Mouse (Mus musculus) hindbrain, embryonic 11.5 days (tissue): ENCODE measurements at regions not wholly inside any gene's neighbourhood (a gene's known extent, or its start where the extent isn't known, plus 50 kb on each side); places are given as distances from the start of the nearest gene placed in this dataset.
A peak's percentile ranks its signal among the peaks of the same experiment; 100 is the strongest.

ENCODE experiments used
- ATAC-seq: fragments of 200-750 bp; cut with Nextera tagmentation; 2 replicates; pipeline ENCODE4 v1.8.0; 2017; ENCODE audit warnings: mild to moderate bottlenecking, moderate TSS enrichment, moderate library complexity; ENCODE audit not compliant: low FRiP score
- DNase-seq: peaks from one replicate; pipeline ENCODE4 v3.0.0-alpha.2; 2015; ENCODE audit warnings: low spot score
- H3K27ac ChIP-seq: fragments of 300-500 bp; sonication (generic); 2 replicates; pipeline ENCODE4 v1.5.1; 2014; ENCODE audit warnings: mild to moderate bottlenecking, low read depth, low read length
- H3K27me3 ChIP-seq: fragments of 300-500 bp; sonication (generic); 2 replicates; pipeline ENCODE4 v1.6.1; 2014; ENCODE audit warnings: mild to moderate bottlenecking, low read length, moderate library complexity, mixed read lengths; ENCODE audit not compliant: control insufficient read depth, insufficient read depth
- H3K36me3 ChIP-seq: fragments of 300-500 bp; sonication (generic); 2 replicates; pipeline ENCODE4 v1.6.1; 2014; ENCODE audit warnings: mild to moderate bottlenecking, low read length, moderate library complexity, mixed read lengths; ENCODE audit not compliant: control insufficient read depth, insufficient read depth
- H3K4me1 ChIP-seq: fragments of 300-500 bp; sonication (generic); replicated peaks from 2 replicates; pipeline ENCODE4 v1.6.1; 2014; ENCODE audit warnings: low read length, mixed read lengths; ENCODE audit not compliant: control insufficient read depth, insufficient read depth
- H3K4me2 ChIP-seq: fragments of 300-500 bp; sonication (generic); replicated peaks from 2 replicates; pipeline ENCODE4 v1.6.1; 2014; ENCODE audit warnings: mild to moderate bottlenecking, low read depth, low read length
- H3K4me3 ChIP-seq: fragments of 300-500 bp; sonication (generic); 2 replicates; pipeline ENCODE4 v1.5.1; 2014; ENCODE audit warnings: low read depth, low read length
- H3K9ac ChIP-seq: fragments of 300-500 bp; sonication (generic); 2 replicates; pipeline ENCODE4 v1.6.1; 2014; ENCODE audit warnings: low read depth, low read length
- H3K9me3 ChIP-seq: fragments of 300-500 bp; sonication (generic); 2 replicates; pipeline ENCODE4 v1.6.1; 2016; ENCODE audit warnings: low read length; ENCODE audit not compliant: control insufficient read depth
- WGBS: fragments of 180-500 bp; shearing (Covaris S2); extraction: QIAGEN DNeasy Blood & Tissue Kit; methylation state at CpG from one replicate; pipeline ENCODE4 v1.1.7; 2014; 5-methylcytosine and 5-hydroxymethylcytosine counted together

DNA sequence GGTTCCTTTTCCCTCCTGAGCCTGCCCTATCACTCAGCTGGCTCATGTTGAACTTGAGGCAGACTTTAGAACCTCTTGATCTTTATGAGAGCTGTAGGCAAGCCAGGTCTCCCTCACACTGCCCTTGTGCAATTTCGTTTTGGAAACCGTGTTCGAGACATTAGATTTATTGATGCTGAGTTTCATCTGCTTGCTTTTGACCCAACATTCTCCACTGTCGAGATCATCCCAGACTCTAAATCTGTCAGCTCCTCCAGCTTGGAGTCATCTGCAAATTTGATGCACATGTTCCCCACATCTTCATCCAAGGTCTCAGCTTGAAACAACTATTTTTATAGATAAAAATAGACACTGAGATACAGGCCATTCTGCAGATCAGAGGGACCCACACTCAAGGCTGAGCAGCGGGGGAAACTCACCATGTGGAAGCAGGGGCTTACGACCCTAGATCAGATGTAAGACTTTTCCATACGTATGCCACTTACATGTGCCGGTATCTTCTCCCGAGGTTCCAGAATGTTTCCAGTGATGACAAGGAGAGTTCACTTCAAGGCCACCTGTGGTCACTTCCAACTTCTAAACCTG is 202.6 kb upstream of the Tle3 start:
- Histone ChIP-seq H3K9ac (no peak overlapping the region), H3K27me3 (no peaks in the 10 kb centered on the region), H3K4me1 (no peaks in the 10 kb centered on the region), H3K9me3 (no peaks in the 10 kb centered on the region), H3K4me3 (no peak overlapping the region), H3K36me3 (no peaks in the 10 kb centered on the region), H3K27ac (no peak overlapping the region), H3K4me2 (no peak overlapping the region)
- no peak for DNase-seq
- WGBS = 85% methylated on average over 9 of the region's 9 CpGs
- ATAC-seq = no peak

DNA sequence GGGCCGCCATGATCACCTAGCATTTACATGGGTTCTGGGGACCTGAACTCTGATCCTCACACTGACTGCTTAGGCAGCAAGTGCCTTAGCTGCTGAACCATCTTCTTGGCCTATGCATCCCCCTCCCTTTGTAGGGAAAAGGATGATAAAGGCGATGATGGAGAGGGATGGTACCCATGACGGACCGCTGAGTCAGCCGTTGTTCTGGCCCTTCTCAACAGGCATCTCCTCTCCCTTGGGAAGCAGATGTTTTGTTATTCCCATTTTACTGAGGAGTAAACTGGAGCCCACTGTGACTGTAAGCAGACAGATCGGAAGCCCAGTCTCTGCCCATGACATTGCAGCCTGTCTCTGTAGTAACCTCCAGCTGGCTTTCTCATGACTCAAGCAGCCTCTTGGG is 201.2 kb upstream of the Tle3 start:
- Histone ChIP-seq H3K4me3 (no peak overlapping the region), H3K9ac (no peak overlapping the region), H3K27ac (no peak overlapping the region), H3K4me1 (no peaks in the 10 kb centered on the region), H3K36me3 (no peaks in the 10 kb centered on the region), H3K4me2 (no peak overlapping the region), H3K27me3 (no peaks in the 10 kb centered on the region), H3K9me3 (no peaks in the 10 kb centered on the region)
- WGBS = 93% methylated on average over 6 of the region's 6 CpGs
- DNase-seq = no peak
- no peak for ATAC-seq

DNA sequence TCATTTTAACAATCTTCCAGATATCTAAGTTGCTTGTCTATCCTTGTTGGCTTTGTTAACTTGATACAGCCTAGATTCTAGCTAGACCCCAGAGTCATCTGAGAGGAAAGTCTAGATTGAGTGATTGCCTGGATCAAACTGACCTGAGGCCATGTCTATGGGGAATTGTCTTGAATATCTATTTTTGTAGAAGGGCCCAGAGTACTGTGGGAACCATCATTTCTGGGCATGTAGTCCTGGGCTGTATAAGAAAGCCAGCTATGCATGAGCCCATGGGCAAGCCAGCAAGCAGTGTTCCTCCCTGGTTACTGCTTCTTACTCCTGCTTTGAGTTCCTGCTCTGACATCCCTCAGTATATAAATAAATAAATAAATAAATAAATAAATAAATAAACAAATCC is 199.7 kb upstream of the Tle3 start:
- Histone ChIP-seq H3K9me3 (no peaks in the 10 kb centered on the region), H3K4me1 (no peaks in the 10 kb centered on the region), H3K4me2 (no peak overlapping the region), H3K36me3 (no peaks in the 10 kb centered on the region), H3K4me3 (no peak overlapping the region), H3K9ac (no peak overlapping the region), H3K27me3 (no peaks in the 10 kb centered on the region), H3K27ac (no peak overlapping the region)
- ATAC-seq = no peak
- DNase-seq = no peak

DNA sequence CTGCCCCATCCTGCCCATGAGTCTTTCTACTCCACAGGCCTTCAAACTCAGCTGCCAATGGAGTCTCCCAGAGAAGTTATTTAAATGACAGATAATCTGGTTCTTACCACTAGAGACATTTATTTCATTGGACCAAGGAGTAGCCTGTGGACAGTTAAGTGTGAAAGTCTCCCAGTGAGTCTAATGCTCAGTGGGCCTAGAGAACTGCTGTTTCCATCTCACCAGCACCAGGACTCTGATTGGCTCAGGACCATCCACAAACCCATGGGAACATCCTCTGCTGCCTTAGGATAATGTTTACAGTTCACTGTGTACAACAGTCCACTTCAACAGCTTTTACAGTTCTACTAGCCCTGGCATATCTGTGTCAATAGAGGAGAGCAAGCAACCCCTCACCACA is 198.6 kb upstream of the Tle3 start:
- Histone ChIP-seq H3K36me3 (no peaks in the 10 kb centered on the region), H3K9me3 (no peaks in the 10 kb centered on the region), H3K27me3 (no peaks in the 10 kb centered on the region), H3K27ac (no peak overlapping the region), H3K9ac (no peak overlapping the region), H3K4me3 (no peak overlapping the region), H3K4me1 (no peaks in the 10 kb centered on the region), H3K4me2 (no peak overlapping the region)
- ATAC-seq (no peak), DNase-seq (no peak)

DNA sequence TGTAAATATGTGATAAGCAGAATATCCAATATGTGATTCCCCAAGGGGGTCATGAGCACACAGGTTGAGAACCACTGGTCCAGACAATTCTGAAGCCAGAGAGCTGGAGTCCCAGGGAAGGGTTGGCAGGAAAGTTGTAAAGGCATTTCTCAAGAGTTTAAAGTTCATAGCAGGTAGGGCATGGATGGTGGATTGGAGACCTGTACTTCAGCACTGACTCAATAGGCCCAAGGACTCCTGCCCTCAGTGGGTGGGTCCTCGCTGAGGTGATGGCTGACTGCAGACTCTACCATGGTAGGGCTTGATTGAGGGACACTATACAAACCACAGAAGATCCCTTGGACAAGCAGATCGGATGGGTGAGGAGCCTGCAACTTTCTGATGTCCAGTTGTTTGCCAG is 196.8 kb upstream of the Tle3 start:
- Histone ChIP-seq H3K36me3 (no peaks in the 10 kb centered on the region), H3K4me2 (no peak overlapping the region), H3K9me3 (no peaks in the 10 kb centered on the region), H3K4me3 (no peak overlapping the region), H3K27ac (no peak overlapping the region), H3K27me3 (no peaks in the 10 kb centered on the region), H3K9ac (no peak overlapping the region), H3K4me1 (no peaks in the 10 kb centered on the region)
- DNase-seq (no peak), ATAC-seq (no peak)
- 95% methylated on average over 2 of the region's 2 CpGs for WGBS

DNA sequence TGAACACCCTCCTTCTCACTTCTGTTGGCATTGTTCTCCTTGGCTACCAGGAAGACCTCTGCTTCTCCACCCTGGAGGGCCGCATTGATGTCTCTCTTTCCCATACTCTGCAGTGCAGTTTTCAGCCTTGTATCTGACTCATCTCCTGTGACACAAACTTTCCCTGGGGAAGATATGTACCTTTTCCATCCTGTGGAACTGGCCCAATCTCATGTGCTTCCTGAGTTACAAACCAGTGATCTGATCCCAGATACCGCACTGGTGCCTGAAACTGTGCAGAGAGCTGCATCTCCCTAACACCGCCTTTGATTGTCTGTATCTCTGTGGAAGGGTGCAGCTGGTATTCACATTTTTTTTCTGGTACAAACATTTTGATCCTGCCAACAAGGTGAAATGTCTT is 195.3 kb upstream of the Tle3 start:
- no peaks in the 10 kb centered on the region for H3K9me3 ChIP-seq
- no peak for ATAC-seq
- H3K36me3 ChIP-seq = no peaks in the 10 kb centered on the region
- no peak overlapping the region for H3K4me3 ChIP-seq
- no peak for DNase-seq
- H3K4me2 ChIP-seq = no peak overlapping the region
- no peaks in the 10 kb centered on the region for H3K4me1 ChIP-seq
- H3K27me3 ChIP-seq = no peaks in the 10 kb centered on the region
- no peak overlapping the region for H3K9ac ChIP-seq
- 84% methylated on average over 3 of the region's 3 CpGs for WGBS
- H3K27ac ChIP-seq = no peak overlapping the region

DNA sequence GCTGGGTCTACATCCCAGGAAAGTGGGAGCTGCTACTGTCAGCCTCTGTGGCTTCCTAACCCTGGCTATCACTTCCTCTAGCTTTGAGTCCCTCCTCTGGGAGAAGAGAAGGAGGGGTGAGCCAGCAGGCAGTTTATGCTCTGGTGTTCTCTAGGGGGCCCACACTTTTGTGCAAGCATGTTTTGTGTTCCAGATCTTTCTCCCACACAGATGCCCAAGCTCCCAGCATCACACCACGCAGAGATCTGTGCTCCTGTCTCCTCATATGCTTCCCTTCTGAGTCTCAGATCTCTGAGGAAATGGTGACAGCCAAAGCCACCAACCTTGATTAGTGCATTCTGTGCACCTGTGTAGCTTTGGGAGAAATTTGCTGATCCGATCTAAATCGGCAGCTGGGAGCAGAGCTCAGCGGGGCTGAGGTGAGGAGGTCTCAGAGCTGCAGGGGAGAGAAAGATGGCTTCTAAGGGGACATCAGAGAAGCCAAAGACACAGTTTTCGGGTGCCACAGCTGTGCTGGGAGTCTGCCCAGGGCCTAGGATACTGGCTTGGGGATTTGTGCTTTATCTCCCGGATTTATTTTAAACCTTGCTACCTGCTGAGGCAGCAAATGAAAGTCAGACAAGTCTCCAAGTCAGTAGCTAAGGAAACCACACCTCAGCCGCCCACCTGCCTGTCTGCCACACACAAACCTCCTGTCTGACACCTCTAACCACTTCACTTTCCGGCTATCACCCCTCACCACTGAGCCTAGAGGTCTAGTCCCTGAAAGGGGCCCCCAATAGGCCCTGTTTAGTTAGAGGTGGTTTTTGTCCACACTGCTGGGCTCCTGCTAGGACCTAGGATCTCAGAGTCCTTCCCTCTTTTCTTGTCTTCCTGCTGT is 185.4 kb upstream of the Tle3 start:
- WGBS = 73% methylated on average over 8 of the region's 8 CpGs
- ATAC-seq = no peak
- H3K27ac ChIP-seq = no peak overlapping the region

DNA sequence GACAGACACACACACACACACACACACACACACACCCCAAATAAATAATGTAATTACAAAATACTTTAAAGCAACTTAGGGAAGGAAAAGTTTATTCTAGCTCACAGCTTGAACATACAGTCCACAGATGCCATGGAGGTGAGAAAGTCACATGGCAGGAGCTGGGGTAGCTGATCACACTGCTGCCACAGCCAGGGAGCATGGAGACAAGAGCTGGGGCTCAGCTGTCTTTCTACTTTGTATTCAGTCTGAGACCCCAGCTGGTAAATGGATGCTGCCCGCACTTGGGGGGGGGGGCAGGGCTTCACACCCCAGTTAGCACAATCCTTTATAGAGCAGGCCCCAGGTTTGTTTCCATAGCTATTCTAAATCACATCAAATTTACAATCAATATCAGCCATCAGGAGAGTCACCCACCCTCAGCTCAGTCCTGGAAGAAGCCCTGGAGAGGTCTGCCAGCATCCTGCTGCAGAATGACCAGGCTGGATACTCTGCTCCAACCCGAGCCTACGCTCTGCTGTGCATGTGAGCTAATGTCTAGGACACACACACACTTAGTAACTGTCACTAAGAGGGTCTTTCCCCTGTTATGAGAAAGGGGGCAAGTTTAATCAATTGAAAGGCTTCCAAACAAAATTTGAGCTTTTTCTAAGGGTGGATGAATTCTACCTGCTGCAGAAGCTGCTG is 184.3 kb upstream of the Tle3 start:
- peaks cover 3% of the 10 kb centered on the region; the same call in 1 of the 2 replicates for H3K4me1 ChIP-seq
- no peaks in the 10 kb centered on the region for H3K27me3 ChIP-seq
- no peaks in the 10 kb centered on the region for H3K36me3 ChIP-seq
- H3K9ac ChIP-seq = no peak overlapping the region
- DNase-seq = peak; percentile 42
- H3K4me3 ChIP-seq = no peak overlapping the region
- H3K9me3 ChIP-seq = no peaks in the 10 kb centered on the region
- WGBS = 57% methylated on average over 3 of the region's 3 CpGs
- peak; percentile 49; the same call in 1 of the 2 replicates for ATAC-seq
- no peak overlapping the region for H3K4me2 ChIP-seq
- H3K27ac ChIP-seq = 0 out of 2 replicates have a peak overlapping the region, but pooled peaks have one; percentile 12

More for the DNA sequence above, 185.4 kb upstream of the Tle3 start:
- H3K27me3 ChIP-seq = no peaks in the 10 kb centered on the region
- no peak overlapping the region for H3K4me2 ChIP-seq
- no peak overlapping the region for H3K4me3 ChIP-seq
- H3K4me1 ChIP-seq = peaks cover 3% of the 10 kb centered on the region; the same call in 1 of the 2 replicates
- no peak overlapping the region for H3K9ac ChIP-seq
- H3K9me3 ChIP-seq = no peaks in the 10 kb centered on the region
- no peak for DNase-seq
- no peaks in the 10 kb centered on the region for H3K36me3 ChIP-seq
